Mouse (Mus musculus) olfactory bulb, adult 2 months (tissue): Measurements from ENCODE around the gene Myom1.

Source experiments
- CTCF ChIP-seq: fragments of 200-500 bp; IDR thresholded peaks from 2 replicates; pipeline ENCODE4 v1.5.1; 2012; ENCODE audit warnings: low read depth, mild to moderate bottlenecking, low read length, moderate library complexity; ENCODE audit not compliant: insufficient read depth
- POLR2A ChIP-seq: fragments of 200-500 bp; IDR thresholded peaks from 2 replicates; pipeline ENCODE4 v1.6.1; 2012; ENCODE audit warnings: mild to moderate bottlenecking, low read depth, low read length, moderate library complexity; ENCODE audit not compliant: insufficient read depth

DNA sequence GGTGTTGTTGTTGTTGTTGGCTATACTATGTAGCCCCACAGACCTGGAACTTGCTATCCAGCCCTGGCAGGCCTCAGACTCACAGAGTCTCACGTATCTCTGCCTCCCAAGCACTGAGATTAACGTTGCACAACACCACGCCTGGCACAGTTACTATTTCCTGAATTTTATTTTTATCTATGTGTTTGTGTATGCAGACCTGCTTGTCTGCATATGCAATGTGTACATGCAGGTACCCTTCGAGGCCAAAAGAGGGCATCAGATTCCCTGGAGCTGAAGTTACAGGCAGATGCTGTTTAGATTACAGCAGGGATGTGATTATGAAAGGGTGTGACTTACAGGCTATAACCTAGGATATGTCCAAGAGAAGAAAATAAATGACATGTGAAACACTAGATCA, 84.5 kb downstream of the Myom1 start:
- no peak for TF ChIP-seq CTCF
- no peak for TF ChIP-seq POLR2A
